Mouse (Mus musculus) kidney, embryonic 16.5 days (tissue): ENCODE results near the gene Zfyve26. TPM values are rescaled to one million over a fixed set of nuclear protein-coding genes. Genes with fewer than 3 reads are reported as not detected.

Source experiments
- ATAC-seq: fragments of 200-750 bp; cut with Nextera tagmentation; 2 replicates; pipeline ENCODE4 v1.8.0; 2017; ENCODE audit warnings: moderate TSS enrichment; ENCODE audit not compliant: low FRiP score, low TSS enrichment
- H3K27ac ChIP-seq: fragments of 300-500 bp; sonication (generic); 2 replicates; pipeline ENCODE4 v1.5.1; 2014; ENCODE audit warnings: low read length
- H3K27me3 ChIP-seq: fragments of 300-500 bp; sonication (generic); 2 replicates; pipeline ENCODE4 v1.6.1; 2014; ENCODE audit warnings: low read length, control low read depth, mixed read lengths; ENCODE audit not compliant: insufficient read depth
- H3K36me3 ChIP-seq: fragments of 300-500 bp; sonication (generic); 2 replicates; pipeline ENCODE4 v1.6.1; 2014; ENCODE audit warnings: low read length, control low read depth, mixed read lengths; ENCODE audit not compliant: insufficient read depth
- H3K4me1 ChIP-seq: fragments of 300-500 bp; sonication (generic); 2 replicates; pipeline ENCODE4 v1.6.1; 2014; ENCODE audit warnings: low read length, control low read depth, mixed read lengths; ENCODE audit not compliant: insufficient read depth
- H3K4me2 ChIP-seq: fragments of 300-500 bp; sonication (generic); replicated peaks from 2 replicates; pipeline ENCODE4 v1.6.1; 2014; ENCODE audit warnings: low read depth, low read length
- H3K4me3 ChIP-seq: fragments of 300-500 bp; sonication (generic); 2 replicates; pipeline ENCODE4 v1.5.1; 2014; ENCODE audit warnings: mild to moderate bottlenecking, low read length
- H3K9ac ChIP-seq: fragments of 300-500 bp; sonication (generic); replicated peaks from 2 replicates; pipeline ENCODE4 v1.6.1; 2014; ENCODE audit warnings: low read length
- H3K9me3 ChIP-seq: fragments of 300-500 bp; sonication (generic); 2 replicates; pipeline ENCODE4 v1.6.1; 2016; ENCODE audit warnings: low read length, control low read depth
- whole genome bisulfite sequencing: fragments of 180-500 bp; shearing (Covaris S2); extraction: QIAGEN DNeasy Blood & Tissue Kit; methylation state at CpG from one replicate; pipeline ENCODE4 v1.1.7; 2014; 5-methylcytosine and 5-hydroxymethylcytosine counted together
- polyA plus RNA-seq: library from polyadenylated mRNA; unstranded; fragments of >200 nt; fragmentation: Nextera tagmentation; extraction: Ambion mirVana; gene quantifications from 2 replicates; pipeline ENCODE4 v1.2.1, GENCODE M21; 2015

Zfyve26 gene
- polyA plus RNA-seq, 1 experiment from 2014 or later = 11.2 TPM

DNA sequence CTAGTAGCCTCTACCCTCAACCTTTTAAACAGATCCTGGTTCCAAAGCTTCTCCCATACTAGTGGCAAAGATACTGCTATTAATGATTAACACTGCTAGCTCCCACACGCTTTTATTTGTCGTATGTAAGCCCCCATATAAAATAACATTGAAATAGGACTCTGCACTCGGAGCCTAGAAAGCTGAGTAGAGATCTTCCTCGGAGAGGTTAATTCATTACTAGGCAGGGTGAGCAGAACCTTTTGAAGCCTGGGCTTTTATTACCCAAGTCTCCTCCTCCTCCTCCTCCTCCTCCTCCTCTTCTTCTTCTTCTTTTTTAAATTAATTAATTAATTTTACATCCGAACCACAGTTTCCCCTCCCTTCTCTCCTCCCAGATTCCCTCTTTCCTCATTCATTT, 78.6 kb downstream of the Zfyve26 start:
- H3K9ac ChIP-seq = no peak overlapping the region
- peak overlapping the region; percentile 23 for H3K27ac ChIP-seq
- H3K4me2 ChIP-seq = no peak overlapping the region
- H3K36me3 ChIP-seq = no peaks in the 10 kb centered on the region
- H3K4me1 ChIP-seq = 0 out of 2 replicates have a peak, but pooled peaks cover 3% of the 10 kb centered on the region
- H3K4me3 ChIP-seq = no peak overlapping the region
- H3K9me3 ChIP-seq = no peaks in the 10 kb centered on the region
- WGBS = 17% methylated on average over 5 of the region's 5 CpGs
- no peaks in the 10 kb centered on the region for H3K27me3 ChIP-seq
- peak; percentile 57; the same call in 1 of the 2 replicates for ATAC-seq

DNA sequence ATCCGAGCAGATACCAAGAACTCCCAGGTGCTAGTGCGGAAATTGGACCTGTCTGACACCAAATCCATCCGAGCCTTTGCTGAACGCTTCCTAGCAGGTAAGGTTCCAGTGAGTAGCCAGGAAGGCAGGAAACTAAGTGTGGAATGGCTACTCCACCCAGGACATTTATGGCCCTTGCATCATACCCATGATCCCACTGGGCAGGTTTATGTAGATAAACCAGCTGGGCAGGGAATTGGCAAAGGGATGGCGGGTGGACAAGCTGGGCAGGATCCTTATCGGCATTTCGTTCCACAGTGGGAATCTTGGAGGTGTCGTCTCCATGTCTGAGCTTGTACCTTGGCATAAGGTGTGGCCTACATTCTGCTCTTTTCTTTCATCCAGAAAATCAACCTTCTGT, 84.7 kb downstream of the Zfyve26 start:
- no peak for ATAC-seq
- no peak overlapping the region for H3K27ac ChIP-seq
- no peaks in the 10 kb centered on the region for H3K36me3 ChIP-seq
- H3K4me2 ChIP-seq = no peak overlapping the region
- H3K9me3 ChIP-seq = no peaks in the 10 kb centered on the region
- H3K27me3 ChIP-seq = no peaks in the 10 kb centered on the region
- 78% methylated on average over 8 of the region's 8 CpGs for WGBS
- no peak overlapping the region for H3K4me3 ChIP-seq
- no peak overlapping the region for H3K9ac ChIP-seq
- H3K4me1 ChIP-seq = peaks cover 3% of the 10 kb centered on the region; the same call in 1 of the 2 replicates

- peak; percentile 59; the same call in 1 of the 2 replicates for ATAC-seq
Observed at GRCm38 (mm10) chr12:79208703-79209464, 87.2 kb downstream of the Zfyve26 start, which contains the start of gene Rdh12. TSS of gene Rdh12 (plus strand) at chr12:79208914.

DNA sequence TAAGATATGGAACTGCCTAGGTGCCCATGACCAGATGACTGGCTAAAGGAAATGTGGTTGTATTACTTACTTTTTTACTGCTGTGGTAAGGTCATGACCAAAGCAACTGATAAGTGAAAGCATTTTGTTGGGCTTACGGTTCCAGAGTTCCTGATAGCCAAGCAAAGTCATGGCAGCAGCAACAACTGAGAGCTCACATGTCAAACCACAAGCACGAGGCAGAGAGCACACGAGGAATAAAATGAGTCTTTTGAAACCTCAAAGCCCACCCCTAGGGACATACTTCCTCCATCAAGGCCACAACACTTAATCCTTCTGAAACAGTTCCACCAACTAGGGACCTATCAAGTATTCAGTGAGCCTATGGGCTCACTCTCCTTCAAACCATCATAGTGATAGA, 94.2 kb downstream of the Zfyve26 start:
- Histone ChIP-seq H3K4me3 (no peak overlapping the region), H3K9ac (no peak overlapping the region), H3K27ac (no peak overlapping the region), H3K4me2 (no peak overlapping the region), H3K36me3 (no peaks in the 10 kb centered on the region), H3K4me1 (no peaks in the 10 kb centered on the region), H3K27me3 (no peaks in the 10 kb centered on the region), H3K9me3 (no peaks in the 10 kb centered on the region)
- WGBS = 67% methylated on average over 3 of the region's 3 CpGs
- ATAC-seq = no peak

More at GRCm38 (mm10) chr12:79208703-79209464, 87.2 kb downstream of the Zfyve26 start, which contains the start of gene Rdh12:
- WGBS = 3% methylated on average over 13 of the region's 13 CpGs
- Histone ChIP-seq H3K4me2 (peak within 1 kb of the TSS; percentile 89), H3K36me3 (no peaks in the 10 kb centered on the region), H3K27ac (no peak within 1 kb of the TSS), H3K9me3 (no peaks in the 10 kb centered on the region), H3K4me1 (peaks cover 3% of the 10 kb centered on the region; the same call in 1 of the 2 replicates), H3K9ac (peak within 1 kb of the TSS; percentile 53), H3K4me3 (peak within 1 kb of the TSS; percentile 51), H3K27me3 (no peaks in the 10 kb centered on the region)

- ATAC-seq = no peak
- H3K4me1 ChIP-seq = no peaks in the 10 kb centered on the region
- H3K9me3 ChIP-seq = no peaks in the 10 kb centered on the region
- no peak overlapping the region for H3K9ac ChIP-seq
- 83% methylated on average over 5 of the region's 5 CpGs for WGBS
- no peak overlapping the region for H3K4me3 ChIP-seq
- no peaks in the 10 kb centered on the region for H3K27me3 ChIP-seq
- H3K36me3 ChIP-seq = no peaks in the 10 kb centered on the region
- no peak overlapping the region for H3K27ac ChIP-seq
- H3K4me2 ChIP-seq = no peak overlapping the region
Observed at GRCm38 (mm10) chr12:79197105-79197504, 99.0 kb downstream of the Zfyve26 start.

- 3% methylated on average over 3 of the region's 3 CpGs for WGBS
- H3K9me3 ChIP-seq = no peaks in the 10 kb centered on the region
- H3K27me3 ChIP-seq = no peaks in the 10 kb centered on the region
- H3K27ac ChIP-seq = no peak overlapping the region
- H3K4me2 ChIP-seq = no peak overlapping the region
- H3K36me3 ChIP-seq = no peaks in the 10 kb centered on the region
- ATAC-seq = no peak
- H3K4me1 ChIP-seq = peaks cover 12% of the 10 kb centered on the region
- H3K9ac ChIP-seq = no peak overlapping the region
- H3K4me3 ChIP-seq = no peak overlapping the region
Observed at GRCm38 (mm10) chr12:79193441-79193840, 102.7 kb downstream of the Zfyve26 start.

- Histone ChIP-seq H3K9ac (peak within 1 kb of the TSS; percentile 72), H3K27ac (no peak within 1 kb of the TSS), H3K4me3 (peak within 1 kb of the TSS; percentile 68), H3K36me3 (peaks cover under 1% of the 10 kb centered on the region; the same call in 1 of the 2 replicates), H3K27me3 (no peaks in the 10 kb centered on the region), H3K4me2 (peak within 1 kb of the TSS; percentile 85), H3K4me1 (peaks cover 12% of the 10 kb centered on the region), H3K9me3 (no peaks in the 10 kb centered on the region)
- ATAC-seq = no peak
- WGBS = 66% methylated on average over 6 of the region's 6 CpGs
Observed at GRCm38 (mm10) chr12:79192193-79192592, 103.9 kb downstream of the Zfyve26 start, which contains the start of gene Rdh11. TSS of gene Rdh11 (minus strand) at chr12:79192293.

GRCm38 (mm10) chr12:79191701-79192100, 104.4 kb downstream of the Zfyve26 start:
- Histone ChIP-seq H3K4me1 (peaks cover 12% of the 10 kb centered on the region), H3K9me3 (no peaks in the 10 kb centered on the region), H3K4me3 (peak overlapping the region; percentile 68), H3K4me2 (peak overlapping the region; percentile 85), H3K27ac (no peak overlapping the region), H3K36me3 (peaks cover 2% of the 10 kb centered on the region; the same call in 1 of the 2 replicates), H3K9ac (peak overlapping the region; percentile 72), H3K27me3 (no peaks in the 10 kb centered on the region)
- ATAC-seq = peak; percentile 94
- 5% methylated on average over 14 of the region's 14 CpGs for WGBS

DNA sequence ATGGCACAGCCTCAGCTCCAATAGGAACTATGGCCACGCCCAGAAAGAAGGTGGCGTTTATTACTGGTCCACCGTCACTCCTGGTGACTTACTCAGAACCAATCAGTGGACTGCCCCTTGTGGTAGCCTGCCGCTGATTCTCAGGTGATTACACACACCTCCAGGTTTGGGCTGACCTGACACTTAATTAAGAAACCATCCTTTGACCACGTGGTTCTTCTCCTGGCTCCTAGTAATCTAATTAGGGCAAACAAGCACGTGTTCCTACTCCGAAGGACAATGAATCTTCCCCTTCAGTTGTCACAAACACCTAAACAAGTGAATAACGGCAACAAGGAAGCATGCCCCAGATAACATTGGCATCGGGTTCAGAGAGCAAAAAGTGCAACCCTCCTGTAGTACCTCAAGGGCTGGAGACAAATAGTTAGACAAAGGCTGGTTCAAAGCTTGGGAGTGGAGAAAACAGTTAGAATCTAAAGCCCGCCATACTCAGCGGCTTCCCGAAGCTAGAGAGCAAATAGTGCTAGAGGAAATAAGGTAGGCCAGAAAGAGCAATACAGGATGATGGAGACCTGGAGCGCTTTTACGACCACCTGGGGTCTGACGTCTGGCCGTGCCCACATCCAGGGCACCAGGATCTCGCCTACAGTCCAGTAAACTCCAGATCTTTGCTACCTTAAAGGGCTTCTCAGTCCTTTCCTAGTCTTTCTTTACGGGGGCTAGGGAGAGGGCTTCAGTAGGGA, 105.0 kb downstream of the Zfyve26 start:
- H3K36me3 ChIP-seq = peaks cover 6% of the 10 kb centered on the region
- no peak overlapping the region for H3K27ac ChIP-seq
- no peaks in the 10 kb centered on the region for H3K27me3 ChIP-seq
- H3K4me3 ChIP-seq = peak overlapping the region; percentile 68
- WGBS = under 1% methylated on average over 18 of the region's 18 CpGs
- H3K9me3 ChIP-seq = no peaks in the 10 kb centered on the region
- peak overlapping the region; percentile 85 for H3K4me2 ChIP-seq
- peak; percentile 92 for ATAC-seq
- peaks cover 12% of the 10 kb centered on the region for H3K4me1 ChIP-seq
- H3K9ac ChIP-seq = peak overlapping the region; percentile 72
